Mouse (Mus musculus) embryo, embryonic 11 days (tissue): ENCODE data around the gene Prdm1.
A peak's percentile ranks its signal among the peaks of the same experiment; 100 is the strongest.

Experiments used
- DNase-seq: peaks from one replicate; pipeline ENCODE4 v3.0.0-alpha.2; 2015

Prdm1 gene

DNA sequence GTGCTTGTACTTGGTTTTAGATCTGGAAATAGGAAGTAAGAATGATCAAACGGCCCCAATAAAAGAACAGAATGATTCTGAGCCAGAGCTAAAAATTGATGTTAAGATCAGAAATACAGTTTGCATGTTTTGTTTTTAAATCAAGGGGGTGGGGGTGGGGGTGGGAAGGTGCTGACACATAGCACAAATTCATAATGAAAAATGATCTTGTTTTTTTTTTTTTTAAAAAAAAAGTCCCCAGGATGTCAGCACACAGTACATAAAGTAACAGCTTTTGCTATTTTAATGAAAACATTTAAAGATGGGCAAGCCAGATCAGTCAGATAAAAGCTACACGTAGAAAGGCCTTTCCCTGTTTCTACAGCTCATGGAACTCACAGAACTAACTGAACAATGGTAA is 74.2 kb downstream of the Prdm1 start:
- DNase-seq = no peak

DNA sequence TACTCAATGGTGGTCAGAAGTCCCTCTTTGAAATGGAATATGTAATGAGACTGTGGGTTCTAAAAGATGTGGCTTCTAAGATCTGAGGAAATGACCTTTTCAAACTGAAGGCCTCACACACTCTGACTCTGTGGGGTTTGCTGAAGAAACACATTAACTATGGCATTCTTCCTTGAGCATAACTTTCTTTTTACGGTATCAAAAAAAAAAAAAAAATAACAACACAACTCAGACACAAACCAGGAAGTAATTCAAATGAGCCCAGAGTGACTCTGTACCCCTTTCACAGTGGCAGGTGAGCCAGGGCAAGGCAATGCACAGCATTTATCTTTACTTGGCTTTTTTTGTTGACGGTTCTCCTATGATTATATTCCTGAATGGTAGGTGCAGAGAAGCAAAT is 77.5 kb downstream of the Prdm1 start:
- no peak for DNase-seq

DNA sequence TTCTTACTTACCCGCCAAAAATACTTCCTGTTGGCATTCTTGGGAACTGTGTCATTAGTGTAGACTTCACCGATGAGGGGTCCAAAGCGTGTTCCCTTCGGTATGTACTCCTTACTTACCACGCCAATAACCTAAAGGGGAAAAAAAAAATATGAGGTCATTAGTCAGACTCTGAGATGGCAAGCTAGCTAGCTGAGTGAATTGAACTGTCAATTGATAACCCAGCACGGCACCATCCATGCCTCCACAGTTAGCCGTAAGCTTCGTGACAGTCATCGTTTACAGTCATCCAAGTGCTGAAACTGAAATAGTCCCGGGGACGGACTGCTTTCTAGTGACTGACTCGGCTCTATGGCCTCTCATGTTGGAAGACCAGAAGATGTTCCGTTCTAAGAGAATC is 78.2 kb downstream of the Prdm1 start:
- DNase-seq = no peak

DNA sequence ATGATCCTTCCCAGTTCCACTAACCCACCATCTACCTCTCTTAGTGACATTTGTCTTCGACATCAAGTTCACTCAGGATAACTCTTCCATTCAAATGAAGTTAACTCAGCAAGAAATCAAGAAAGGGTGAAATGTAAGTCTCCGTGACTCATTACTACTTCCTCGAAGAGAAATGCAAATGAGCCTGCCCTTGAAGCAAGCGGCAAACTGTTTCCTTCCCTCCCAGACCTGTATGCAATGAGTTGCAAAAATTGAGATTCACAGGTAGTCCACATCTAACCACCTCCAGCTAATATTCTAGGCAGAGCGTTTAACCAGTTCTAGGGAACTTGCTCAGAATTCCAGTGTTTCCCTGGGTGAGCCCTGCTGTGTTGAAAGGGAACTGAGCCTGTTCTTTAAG is 78.6 kb downstream of the Prdm1 start:
- DNase-seq = no peak

DNA sequence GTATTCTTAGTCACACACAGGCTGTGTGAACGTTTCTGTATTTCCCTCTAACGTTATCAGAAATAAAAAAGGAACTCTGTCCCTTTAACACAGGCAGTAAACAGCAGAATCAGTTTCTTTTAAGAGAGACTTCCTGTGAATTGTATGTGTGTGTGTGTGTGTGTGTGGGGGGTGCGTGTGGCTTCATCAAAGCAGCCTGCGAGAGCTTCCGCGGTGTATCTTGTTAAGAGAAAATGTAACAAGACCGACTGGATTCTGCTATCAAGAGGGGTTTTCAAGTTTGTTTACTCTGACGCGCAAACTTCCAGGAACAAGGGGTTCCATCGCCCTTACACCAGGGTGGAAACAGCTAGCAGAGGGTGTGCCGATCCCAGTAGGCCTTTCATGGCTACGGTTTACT is 80.1 kb downstream of the Prdm1 start:
- peak; percentile 22 for DNase-seq

DNA sequence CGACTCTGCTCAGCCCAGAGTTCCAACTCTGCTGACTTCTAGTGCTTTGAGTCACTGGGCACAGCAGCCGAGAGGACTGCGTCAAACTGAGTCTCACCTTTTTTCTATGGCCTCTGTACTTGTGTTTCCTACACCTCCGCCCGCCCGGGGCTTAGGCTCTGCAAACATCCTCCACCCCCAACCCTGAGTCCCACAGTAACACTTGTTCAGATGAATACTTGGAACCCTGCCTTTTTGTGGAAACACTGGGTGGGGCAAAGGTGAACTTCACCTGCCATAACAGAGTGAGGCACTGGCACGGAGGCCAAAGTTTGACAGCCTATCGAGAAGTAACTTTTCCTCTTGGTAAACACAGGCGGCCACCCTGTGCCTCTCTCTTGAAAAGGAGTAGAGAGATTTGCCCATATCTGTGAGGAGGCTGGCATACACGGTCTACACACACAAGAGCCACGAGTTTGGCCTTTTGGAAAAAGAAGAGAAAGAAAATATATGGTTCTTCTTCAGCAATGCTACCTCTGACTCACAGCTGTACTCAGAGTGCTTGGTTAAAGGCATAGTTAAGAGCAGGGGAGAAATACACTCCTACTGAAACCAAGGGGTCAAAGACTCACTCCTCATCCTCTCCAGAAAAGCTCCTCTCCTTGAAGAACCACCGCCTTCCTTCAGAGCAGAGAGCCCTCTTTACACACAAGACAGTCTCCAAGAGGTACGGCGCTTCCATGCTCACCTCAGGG is 80.7 kb downstream of the Prdm1 start:
- DNase-seq = no peak

DNA sequence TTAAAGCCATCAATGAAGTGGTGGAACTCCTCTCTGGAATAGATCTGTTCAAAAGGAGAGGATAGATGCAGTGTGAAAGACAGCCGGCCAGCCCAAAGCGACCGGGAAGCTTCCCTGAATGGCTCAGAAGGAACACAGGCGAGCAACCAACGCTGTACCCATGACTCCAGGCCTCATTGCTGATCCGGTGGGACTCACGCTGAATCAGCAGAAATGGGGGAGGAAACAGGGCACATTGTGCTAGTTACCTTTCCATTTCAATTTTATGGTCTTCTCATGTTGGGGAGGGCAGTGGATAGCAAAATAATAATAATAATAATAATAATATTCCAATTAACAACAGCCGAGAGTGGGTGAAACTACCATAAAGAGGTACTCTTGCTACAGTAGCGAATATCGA is 81.3 kb downstream of the Prdm1 start:
- DNase-seq = no peak

DNA sequence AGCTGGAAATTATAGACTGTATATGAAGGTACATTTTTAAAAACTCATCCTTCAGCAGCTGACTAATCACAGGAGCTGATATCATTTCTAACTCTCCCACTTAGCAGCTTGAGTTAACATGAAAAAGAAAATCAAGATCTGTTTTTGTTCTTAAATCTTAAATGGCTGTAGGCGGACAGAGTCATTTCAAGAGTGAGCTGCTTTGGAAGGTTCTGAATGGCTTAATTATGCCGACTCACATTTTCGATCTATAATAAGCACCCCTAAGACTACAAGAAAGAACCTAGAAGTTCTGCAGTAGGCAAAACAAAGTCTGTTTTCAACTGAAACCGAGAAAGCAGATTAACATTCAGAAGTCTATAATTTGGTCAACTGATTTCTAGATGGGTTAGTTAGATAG is 83.9 kb downstream of the Prdm1 start:
- DNase-seq = no peak

DNA sequence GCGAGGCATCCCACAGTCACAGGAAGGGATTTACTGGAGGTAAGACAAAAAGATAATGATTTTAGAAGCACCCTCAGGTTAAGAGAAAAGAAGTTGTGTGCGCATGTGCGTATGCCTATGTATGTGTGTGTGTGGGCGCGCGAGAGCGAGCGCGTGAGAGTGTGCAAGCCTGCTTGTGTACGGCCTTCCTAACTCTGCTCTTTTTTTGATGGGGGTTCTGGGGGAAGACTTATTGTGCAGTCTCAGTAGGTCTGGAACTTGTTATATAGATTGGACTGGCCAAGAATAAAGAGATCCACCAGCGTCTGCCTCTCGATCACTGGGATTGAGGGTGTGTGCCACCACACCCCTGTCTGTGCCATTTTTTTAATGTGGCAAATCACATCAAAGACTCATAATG is 84.6 kb downstream of the Prdm1 start:
- peak; percentile 19 for DNase-seq

DNA sequence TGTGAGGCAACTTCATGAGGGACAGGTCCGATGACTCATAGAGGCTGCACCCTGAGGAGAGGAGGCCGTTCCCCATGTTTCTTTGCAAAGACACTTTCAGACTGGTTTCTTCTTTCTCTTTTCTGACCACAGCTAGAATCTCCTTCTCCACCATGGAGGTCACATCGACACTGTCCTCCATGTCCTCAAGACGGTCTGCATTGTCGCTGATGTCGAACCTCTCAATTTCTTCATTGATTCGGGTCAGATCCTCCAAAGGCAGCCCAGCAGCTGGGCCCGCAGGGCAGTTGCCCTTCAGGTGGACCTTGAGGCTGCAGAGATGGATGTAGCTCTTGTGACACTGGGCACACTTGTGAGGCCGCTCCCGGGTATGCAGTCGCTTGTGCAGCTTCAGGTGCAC is 88.6 kb downstream of the Prdm1 start:
- no peak for DNase-seq

DNA sequence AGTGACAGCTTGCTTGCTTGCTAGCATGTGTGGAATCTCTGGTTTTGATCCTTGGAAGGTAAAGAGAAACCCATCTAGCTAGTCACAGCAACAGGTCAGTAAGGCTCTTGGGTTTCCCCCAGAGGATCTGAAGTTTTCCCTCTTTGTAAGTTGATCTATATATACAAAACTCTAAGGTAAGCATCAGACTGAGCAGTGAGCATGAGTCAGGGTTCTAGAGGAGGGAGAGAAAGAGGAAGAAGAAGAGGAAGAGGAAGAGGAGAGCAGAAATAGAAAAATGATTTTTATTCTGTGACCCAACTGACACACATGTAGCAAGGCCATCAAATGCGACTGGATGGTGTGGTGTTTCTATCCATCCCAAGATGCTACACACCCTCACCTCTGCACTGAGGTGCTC is 90.7 kb downstream of the Prdm1 start:
- DNase-seq = no peak

DNA sequence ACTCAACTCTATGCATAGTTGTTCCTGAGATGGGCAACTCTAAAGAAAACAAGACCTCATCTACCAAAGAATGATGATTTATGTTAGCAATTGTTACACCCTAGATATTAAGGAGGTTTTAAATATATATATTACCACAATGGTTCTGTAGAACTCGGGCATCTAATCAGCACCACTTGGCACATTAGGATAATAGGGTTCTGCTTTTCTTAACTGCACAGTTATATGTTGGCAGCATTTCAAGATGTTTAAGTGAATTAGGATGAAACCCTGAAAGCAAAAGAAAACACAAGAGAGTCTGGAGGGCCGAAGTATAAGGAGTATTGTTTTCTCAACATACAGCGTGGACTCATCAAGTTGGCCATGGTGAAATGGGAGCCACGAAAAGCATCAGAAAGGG is 92.3 kb downstream of the Prdm1 start:
- DNase-seq = no peak

DNA sequence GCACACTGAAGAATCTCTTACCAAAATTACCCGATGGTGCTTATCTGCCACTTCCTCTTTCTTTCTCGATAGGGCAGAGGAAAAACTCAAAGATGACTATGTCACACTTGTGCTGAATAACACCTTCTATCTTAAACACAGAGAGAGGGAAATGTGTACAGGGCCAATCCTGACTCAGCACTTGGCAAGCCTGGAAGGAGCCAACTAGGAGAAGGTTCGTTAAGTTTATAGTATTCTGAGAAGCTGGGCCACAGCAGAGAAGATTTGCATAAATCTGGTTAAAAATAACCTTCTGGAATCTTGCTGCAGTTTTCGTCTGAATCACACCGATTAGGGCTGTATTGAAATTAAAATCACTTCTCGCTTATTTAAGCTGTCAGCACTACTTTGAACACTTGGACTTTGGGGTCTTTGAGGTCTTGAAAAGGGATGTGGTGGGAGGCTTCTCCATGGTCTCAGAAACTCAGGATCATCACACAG is 93.6 kb downstream of the Prdm1 start:
- DNase-seq = no peak

DNA sequence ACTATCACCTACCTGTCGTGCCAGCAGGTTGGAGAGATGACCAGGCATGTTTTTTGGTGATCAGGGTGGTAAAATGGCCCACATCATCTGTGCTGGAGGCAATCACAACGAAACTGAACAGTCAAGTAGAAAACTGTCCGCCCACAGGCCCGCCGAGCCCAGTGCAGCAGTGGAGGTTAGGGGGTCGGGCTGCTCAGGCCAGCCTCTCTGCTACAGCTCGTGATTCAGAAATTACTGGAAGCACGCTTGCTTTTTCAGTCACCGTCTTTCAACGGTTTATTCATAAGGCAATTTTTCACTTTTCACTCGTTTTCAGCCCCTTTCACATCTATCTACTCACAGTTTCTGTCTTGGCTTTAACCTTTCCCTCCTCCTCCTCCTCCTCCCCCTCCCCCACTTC is 96.1 kb downstream of the Prdm1 start:
- DNase-seq = no peak

DNA sequence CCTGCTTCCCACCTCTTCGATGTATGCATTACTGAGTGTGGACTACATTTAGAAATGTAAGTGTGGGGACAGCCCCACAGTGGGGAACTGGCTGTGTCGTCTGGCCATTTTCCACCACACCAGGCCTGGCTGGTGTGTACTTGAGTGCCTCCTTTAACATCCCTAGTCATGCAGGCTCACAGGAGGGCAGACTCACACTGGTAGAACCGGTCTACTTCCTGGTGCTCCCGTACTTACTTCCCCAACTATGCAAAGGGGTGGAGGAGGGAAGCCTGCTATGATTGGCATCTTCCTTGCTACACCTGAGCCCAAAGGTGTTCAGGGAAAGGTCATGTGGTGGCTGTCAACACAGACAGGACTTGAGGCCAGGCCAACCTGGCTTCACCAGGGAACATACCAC is 96.6 kb downstream of the Prdm1 start:
- no peak for DNase-seq

DNA sequence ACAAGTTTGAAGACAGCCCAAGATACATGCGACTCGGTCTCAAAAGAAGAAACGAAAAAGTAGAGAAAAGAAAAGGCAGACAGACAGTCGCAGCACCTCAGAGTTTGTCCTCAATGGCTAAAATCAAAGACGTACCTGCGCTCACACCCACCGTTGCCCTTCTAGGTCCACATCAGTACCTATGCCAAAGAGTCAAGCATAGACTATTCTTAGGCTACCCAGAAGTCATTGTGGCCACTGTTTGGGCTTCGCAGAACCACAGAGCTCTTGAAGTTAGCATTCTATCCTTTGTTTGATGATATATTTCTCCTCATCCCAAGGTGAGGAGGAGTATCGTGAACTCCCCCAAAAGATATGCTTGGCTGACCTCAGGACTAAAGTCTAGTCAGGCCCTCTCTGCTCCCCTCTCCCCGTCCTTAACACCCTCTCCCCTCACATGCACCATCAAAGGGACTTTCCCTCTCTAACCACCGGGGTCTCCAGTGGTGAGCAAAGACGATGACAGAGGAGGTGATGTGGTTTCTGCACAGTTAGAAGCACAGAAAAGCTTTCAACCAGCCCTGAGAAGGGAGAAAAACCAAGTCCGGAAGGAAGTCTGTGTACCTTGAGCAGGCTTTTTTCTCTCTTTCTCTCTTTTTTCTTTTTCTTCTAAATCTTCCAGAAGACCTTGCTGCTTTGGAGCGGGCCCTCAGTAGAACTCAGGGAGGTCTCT is 99.0 kb downstream of the Prdm1 start:
- no peak for DNase-seq

DNA sequence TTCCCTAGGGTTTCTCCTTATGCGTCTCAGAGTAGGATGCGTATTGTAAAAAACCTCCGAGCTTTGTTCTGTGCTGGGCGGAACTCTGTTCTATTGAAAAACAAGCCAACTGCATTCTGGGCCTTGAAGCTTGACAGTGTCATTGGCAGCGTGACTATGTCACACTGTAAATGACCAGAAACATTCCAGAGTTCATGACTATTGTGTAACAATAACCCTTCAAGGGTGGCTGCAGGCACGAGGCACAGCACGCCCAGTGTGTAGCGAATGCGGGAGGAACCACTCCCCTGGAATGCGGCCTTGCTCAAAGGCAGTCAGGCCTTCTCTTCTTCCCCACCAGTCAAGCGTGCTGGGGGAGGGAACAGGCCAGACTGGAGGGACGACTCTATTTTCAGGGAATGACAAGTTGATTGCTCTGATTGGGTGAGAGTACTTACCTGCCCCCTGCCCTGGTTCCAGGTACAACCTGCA is 100.4 kb downstream of the Prdm1 start:
- DNase-seq = peak; percentile 39

DNA sequence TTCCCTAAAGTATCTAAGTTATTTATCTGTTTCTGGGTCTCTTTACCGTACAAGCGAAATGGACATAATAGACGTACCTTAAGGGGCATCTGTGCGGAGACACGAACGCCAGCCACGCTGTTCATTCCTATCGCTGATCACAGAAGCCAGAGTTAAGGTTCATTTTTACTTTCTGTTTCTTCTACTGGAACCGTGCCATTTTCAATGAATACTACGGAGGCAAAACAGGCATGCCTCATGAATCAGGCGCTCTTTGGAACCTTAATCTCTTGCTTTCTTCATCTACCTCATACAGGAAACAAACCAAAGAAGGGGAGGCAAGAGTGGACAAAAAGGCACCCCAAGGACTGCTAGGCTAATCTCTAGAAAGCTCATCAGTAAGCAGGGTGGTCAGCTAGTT is 100.9 kb downstream of the Prdm1 start:
- no peak for DNase-seq

DNA sequence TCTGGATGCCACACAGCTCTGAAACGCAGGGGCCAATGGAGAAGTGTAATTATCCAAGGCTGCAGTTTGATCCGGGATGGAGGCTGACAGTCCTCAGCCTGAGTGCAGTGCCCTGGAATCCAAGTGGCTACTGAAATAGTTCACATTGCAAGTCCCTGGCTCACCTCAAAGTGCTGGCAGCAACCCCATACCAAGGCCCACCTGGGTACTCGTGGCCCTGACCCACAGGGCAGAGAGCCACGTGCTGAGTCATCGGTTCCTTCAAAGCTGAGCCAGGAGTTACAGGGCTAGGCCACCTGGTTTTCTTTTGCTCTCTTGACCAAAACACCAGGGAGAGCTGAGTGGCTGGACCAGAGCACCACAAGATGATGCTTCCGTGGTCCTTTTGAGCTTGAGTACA is 103.3 kb downstream of the Prdm1 start:
- DNase-seq = no peak

DNA sequence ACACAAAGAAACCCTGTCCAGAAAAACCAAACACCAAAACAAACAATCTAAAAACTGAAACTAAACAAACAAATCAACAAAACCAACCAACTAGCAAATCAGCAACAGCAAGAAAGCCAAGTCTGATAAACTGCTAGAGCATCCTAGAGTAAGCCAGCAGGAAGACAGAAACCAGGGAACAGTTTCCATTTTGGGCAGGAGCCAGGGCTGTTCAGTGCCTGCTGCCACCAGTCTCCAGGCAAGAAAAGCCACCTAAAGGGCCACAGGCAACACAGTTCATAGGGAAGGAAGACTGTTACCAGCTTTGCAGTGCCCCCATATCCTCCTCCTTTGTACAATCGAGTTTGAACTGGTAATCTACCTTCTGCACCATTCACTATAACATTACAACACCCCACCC is 106.4 kb downstream of the Prdm1 start:
- DNase-seq = no peak

DNA sequence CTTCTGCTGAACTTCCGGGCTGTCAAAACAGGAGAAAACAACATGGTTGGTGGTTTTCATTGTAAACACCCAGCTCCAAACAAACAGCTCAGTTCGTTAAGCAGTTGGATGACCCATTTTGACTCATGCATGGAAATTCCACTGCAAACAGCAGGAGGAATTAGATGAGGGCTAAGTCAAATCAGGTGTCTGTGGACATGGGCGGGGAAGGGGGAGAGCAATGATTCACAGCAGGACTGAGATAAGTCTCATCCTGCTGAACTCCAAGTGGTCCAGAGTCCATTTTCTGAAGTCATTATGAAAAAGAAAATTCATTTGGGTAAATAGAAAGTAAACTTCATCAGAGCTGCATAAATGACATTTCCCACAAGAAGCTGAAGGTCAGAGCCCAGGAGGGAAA is 108.1 kb downstream of the Prdm1 start:
- DNase-seq = no peak

DNA sequence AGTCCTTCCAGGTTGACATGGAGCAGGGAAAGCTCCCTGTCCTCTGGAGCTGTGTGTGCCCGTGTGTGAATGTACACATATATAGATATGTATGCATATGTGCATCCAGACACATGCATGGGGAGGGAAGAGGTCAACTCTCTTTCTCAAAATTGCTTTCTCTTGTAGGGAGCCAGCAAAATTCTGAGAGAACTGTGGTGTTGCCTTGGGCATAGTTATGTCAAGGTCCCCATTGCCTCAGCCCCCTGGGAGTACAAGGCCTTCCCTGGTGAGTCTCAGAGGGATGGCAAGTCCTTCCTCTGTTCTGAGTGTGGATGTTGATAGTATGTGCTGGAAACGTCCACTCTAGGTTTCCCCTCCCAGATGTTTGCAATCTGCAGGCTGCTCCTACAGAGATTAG is 109.4 kb downstream of the Prdm1 start:
- DNase-seq = no peak

DNA sequence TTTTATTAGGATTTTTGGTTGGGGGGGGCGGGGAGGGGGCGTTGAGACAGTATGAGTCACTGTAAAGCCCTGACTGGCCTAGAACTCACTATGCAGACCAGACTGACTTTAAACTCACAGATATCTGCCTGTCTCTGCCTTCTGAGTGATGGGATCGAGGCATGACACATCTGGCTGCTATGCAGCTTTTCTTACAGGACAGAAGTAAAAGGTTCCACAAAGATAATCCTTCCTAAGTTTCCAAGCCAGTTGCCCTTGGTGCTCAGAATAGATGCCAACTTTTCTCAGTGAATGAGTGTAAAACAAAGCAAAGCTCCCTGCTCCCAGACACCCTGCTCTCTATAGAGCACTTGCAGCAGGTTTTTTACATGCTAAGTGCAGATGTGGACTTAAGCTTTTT is 112.7 kb downstream of the Prdm1 start:
- no peak for DNase-seq

DNA sequence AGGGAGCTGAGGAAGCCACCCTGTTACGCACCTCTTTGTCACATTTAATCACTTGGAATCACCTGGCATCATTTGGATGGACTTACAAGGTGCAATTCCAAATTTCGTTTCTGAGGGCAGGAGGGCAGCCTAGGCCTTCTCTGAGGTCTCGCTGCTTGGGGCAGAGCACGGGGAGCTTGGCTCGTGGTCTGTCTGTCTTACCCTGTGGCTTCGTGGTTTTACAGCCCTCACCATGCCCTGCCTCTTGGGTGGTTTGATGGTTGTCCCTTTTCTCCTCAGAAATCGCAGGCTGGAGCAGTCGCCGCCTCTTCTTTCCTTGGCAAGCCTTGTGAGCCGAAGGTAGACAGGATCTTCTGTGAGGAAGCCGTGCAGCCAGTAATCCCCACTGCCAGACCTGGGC is 118.3 kb downstream of the Prdm1 start:
- DNase-seq = no peak

DNA sequence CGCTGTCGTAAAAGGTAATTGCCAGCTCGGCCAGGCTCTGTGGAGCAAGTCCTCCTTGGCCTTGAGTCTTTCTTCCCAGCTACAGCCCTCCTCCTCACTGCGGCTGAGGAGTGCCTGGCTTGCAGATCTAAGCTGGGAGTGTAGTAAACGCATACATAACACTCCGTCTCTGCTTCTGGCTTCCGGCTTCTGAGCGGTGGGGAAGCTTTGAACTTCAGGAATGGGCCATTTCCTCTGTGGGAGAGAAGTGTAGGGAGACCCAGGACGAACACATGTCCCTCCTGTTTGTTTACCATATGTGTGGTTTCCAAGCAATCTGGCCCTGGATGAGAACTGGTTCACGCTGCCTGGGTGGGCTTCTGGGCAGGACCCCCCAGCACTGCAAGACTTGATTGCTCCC is 119.2 kb downstream of the Prdm1 start:
- DNase-seq = peak; percentile 20
